Mouse (Mus musculus): ENCODE measurements at regions not wholly inside any gene's neighbourhood (a gene's known extent, or its start where the extent isn't known, plus 50 kb on each side); places are given as distances from the start of the nearest gene placed in this dataset.

DNA sequence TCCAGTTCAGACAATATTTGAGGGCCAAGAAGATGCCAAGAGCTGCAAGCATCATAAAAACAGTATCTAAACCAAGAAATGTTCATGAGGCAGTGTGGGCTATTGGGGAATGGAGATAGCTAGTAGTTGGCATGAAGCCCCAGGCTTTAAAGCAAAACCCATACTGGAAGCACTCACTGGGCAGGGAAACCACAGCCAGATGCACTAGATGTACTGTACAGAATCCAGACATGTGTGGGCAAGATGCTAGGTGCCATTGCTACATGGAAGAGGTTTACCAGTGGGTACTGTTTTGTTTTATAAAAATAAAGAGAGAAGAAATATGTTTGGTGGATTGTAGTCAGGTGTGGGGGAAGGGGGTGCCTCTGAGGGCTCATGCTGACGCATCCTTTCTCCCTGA is 125.6 kb upstream of the Lrig3 start:
- TF ChIP-seq POLR2A (IDR thresholded peaks at IDR 0.05; ENCODE audit: insufficient read depth, low read depth, low read length) (no peak), EP300 (IDR thresholded peaks at IDR 0.05; ENCODE audit: insufficient read depth, low read depth, low read length) (no peak)

Data from heart, adult 2 months (tissue).